Mouse (Mus musculus) small intestine, adult 2 months (tissue): ENCODE measurements at regions not wholly inside any gene's neighbourhood (a gene's known extent, or its start where the extent isn't known, plus 50 kb on each side); places are given as distances from the start of the nearest gene placed in this dataset.

Source experiments
- H3K27ac ChIP-seq: fragments of 200-500 bp; 2 replicates; pipeline ENCODE4 v1.5.1; 2012; ENCODE audit warnings: low read depth, low read length, control low read depth, inconsistent platforms; ENCODE audit not compliant: insufficient read depth
- H3K27me3 ChIP-seq: fragments of 200-500 bp; 2 replicates; pipeline ENCODE4 v1.6.1; 2012; ENCODE audit warnings: mild to moderate bottlenecking, moderate library complexity, low read length, inconsistent platforms; ENCODE audit not compliant: control insufficient read depth, insufficient read depth
- H3K36me3 ChIP-seq: fragments of 200-500 bp; 2 replicates; pipeline ENCODE4 v1.6.1; 2012; ENCODE audit warnings: mild to moderate bottlenecking, low read length, control low read depth, inconsistent platforms; ENCODE audit not compliant: control insufficient read depth, insufficient read depth
- H3K4me1 ChIP-seq: fragments of 200-500 bp; 2 replicates; pipeline ENCODE4 v1.6.1; 2012; ENCODE audit warnings: low read length, inconsistent platforms, mixed read lengths; ENCODE audit not compliant: control insufficient read depth, insufficient read depth, insufficient read length
- H3K4me3 ChIP-seq: fragments of 200-500 bp; 2 replicates; pipeline ENCODE4 v1.5.1; 2012; ENCODE audit warnings: low read depth, mild to moderate bottlenecking, control low read depth, inconsistent platforms, low read length, moderate library complexity
- CTCF ChIP-seq: fragments of 200-500 bp; IDR thresholded peaks from 2 replicates; pipeline ENCODE4 v1.5.1; 2012; ENCODE audit warnings: low read depth, mild to moderate bottlenecking, control low read depth, inconsistent platforms, low read length, moderate library complexity, mixed read lengths; ENCODE audit not compliant: insufficient replicate concordance, insufficient read length; ENCODE audit errors: extremely low read depth
- POLR2A ChIP-seq: fragments of 200-500 bp; IDR thresholded peaks from 2 replicates; pipeline ENCODE4 v1.6.1; 2012; ENCODE audit warnings: low read depth, mild to moderate bottlenecking, control low read depth, inconsistent platforms, low read length, moderate library complexity
- WGBS: fragments of 180-500 bp; shearing (Covaris S2); methylation state at CpG from one replicate; pipeline ENCODE4 v1.1.7; 2018; 5-methylcytosine and 5-hydroxymethylcytosine counted together

DNA sequence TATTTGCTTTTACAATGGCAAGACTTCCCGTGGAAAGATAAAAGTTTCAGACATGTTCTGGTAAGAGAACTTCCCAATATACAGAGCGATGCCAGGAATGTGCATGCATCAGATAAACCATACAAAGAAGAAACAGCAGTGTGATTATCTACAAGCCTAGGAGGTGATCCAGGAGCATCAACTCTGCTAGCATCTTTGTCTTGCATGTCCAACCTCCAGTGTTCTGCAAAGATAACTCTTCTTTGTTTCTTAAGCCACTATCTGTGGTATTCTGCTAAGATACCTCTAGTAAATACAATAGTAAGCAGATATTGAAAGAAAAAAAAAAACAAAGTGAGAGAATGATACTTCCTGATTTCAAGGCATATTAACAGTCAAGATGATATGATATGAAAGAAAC, 714.4 kb downstream of the Pdcd6ip start:
- Histone ChIP-seq H3K4me1 (no peaks in the 10 kb centered on the region), H3K27ac (no peak overlapping the region), H3K27me3 (no peaks in the 10 kb centered on the region), H3K36me3 (no peaks in the 10 kb centered on the region), H3K4me3 (no peak overlapping the region)
- TF ChIP-seq CTCF = no peak
- TF ChIP-seq POLR2A = no peak
- WGBS = 71% methylated on average over 2 of the region's 2 CpGs

DNA sequence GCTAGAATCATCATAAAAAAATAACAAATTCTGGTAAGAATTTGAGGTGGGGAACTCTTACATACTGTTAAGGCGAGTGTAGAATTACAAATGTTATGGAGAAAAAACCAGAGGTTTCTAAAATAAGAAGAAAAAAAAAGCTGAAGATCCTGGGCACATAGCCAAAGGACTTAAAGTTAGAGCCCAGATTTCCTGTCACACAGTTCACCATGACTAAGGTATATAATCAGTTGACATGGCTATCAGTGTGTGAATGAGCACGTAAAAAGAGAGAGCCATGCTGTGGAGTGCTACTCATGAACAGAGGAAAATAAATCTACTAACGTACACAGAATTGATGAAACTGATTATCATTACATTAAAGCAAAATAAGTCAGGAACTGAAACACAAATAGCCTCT, 715.1 kb downstream of the Pdcd6ip start:
- 62% methylated on average over 3 of the region's 3 CpGs for WGBS

DNA sequence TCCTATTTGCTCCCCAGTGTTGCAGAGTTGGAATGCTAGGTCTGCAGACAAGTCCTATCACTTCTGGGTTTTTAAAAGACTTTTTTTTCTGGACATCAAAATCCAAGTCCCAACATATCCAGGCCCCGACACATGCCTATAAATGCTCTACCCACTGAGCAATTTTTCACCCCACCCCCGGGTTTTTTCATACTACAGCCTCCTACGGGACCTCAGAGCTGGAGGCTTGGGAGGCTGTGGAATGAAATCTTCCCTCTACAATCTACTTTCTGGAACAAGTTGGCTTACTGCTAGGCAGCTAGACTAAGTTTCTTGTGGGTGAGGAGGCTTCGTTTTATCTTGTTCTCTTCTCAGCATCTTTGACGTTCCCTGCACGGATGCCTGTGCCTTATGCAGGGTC, 724.7 kb downstream of the Pdcd6ip start:
- 92% methylated on average over 6 of the region's 6 CpGs for WGBS
- Histone ChIP-seq H3K4me1 (no peaks in the 10 kb centered on the region), H3K36me3 (no peaks in the 10 kb centered on the region), H3K27ac (no peak overlapping the region), H3K4me3 (no peak overlapping the region), H3K27me3 (no peaks in the 10 kb centered on the region)
- TF ChIP-seq POLR2A (no peak), CTCF (no peak)

More for the DNA sequence above, 715.1 kb downstream of the Pdcd6ip start:
- no peak overlapping the region for H3K4me3 ChIP-seq
- no peak overlapping the region for H3K27ac ChIP-seq
- no peak for TF ChIP-seq POLR2A
- TF ChIP-seq CTCF = no peak
- H3K36me3 ChIP-seq = no peaks in the 10 kb centered on the region
- no peaks in the 10 kb centered on the region for H3K4me1 ChIP-seq
- H3K27me3 ChIP-seq = no peaks in the 10 kb centered on the region

- 62% methylated on average over 1 of the region's 1 CpGs for WGBS
- Histone ChIP-seq H3K4me1 (no peaks in the 10 kb centered on the region), H3K36me3 (no peaks in the 10 kb centered on the region), H3K4me3 (no peak overlapping the region), H3K27me3 (no peaks in the 10 kb centered on the region), H3K27ac (no peak overlapping the region)
- no peak for TF ChIP-seq CTCF
- no peak for TF ChIP-seq POLR2A
These were observed 715.8 kb upstream of the Arpp21 start for GRCm38 (mm10) chr9:112951567-112951966.

- H3K4me3 ChIP-seq = no peak overlapping the region
- TF ChIP-seq POLR2A (no peak), CTCF (no peak)
- 68% methylated on average over 2 of the region's 2 CpGs for WGBS
These were observed 714.3 kb upstream of the Arpp21 start for GRCm38 (mm10) chr9:112950056-112950455.

GRCm38 (mm10) chr9:112938781-112939180, 703.0 kb upstream of the Arpp21 start:
- TF ChIP-seq POLR2A = no peak
- no peak for TF ChIP-seq CTCF
- H3K4me3 ChIP-seq = no peak overlapping the region
- H3K36me3 ChIP-seq = no peaks in the 10 kb centered on the region
- no peaks in the 10 kb centered on the region for H3K4me1 ChIP-seq
- H3K27me3 ChIP-seq = no peaks in the 10 kb centered on the region
- H3K27ac ChIP-seq = no peak overlapping the region

More at GRCm38 (mm10) chr9:112950056-112950455, 714.3 kb upstream of the Arpp21 start:
- no peak overlapping the region for H3K27ac ChIP-seq
- no peaks in the 10 kb centered on the region for H3K27me3 ChIP-seq
- H3K36me3 ChIP-seq = no peaks in the 10 kb centered on the region
- no peaks in the 10 kb centered on the region for H3K4me1 ChIP-seq

- no peak overlapping the region for H3K27ac ChIP-seq
- TF ChIP-seq CTCF (no peak), POLR2A (no peak)
- WGBS = 69% methylated on average over 6 of the region's 6 CpGs
- no peaks in the 10 kb centered on the region for H3K27me3 ChIP-seq
- no peak overlapping the region for H3K4me3 ChIP-seq
- no peaks in the 10 kb centered on the region for H3K36me3 ChIP-seq
- H3K4me1 ChIP-seq = no peaks in the 10 kb centered on the region
These were observed 673.8 kb upstream of the Arpp21 start for GRCm38 (mm10) chr9:112909311-112910101.
